Comparison of ENCODE assay signal across 18 mouse cellular contexts in genomic region chr14:54074659-54075058, GRCm38 (mm10).
"Had no signal": no experiment of that assay in that cellular context is flagged by ENCODE, and none has a peak within 500 bp of the region (broad histone marks: within the 10 kb centered on the region; RNA-seq: fewer than 3 reads in every experiment).

No protein-coding gene starts in this region.

- H3K4me2 ChIP-seq: lung, embryonic 14.5 days; midbrain, embryonic 11.5 days; midbrain, embryonic 13.5 days; midbrain, embryonic 15.5 days; neural tube, embryonic 13.5 days; neural tube, embryonic 15.5 days had no signal

- H3K27me3 ChIP-seq: megakaryocyte, embryonic 14.5 days; midbrain, embryonic 13.5 days; midbrain, embryonic 15.5 days; neural tube, embryonic 13.5 days; neural tube, embryonic 15.5 days had no signal

- H3K9ac ChIP-seq: lung, embryonic 14.5 days; midbrain, embryonic 13.5 days; midbrain, embryonic 15.5 days; neural tube, embryonic 13.5 days; neural tube, embryonic 15.5 days had no signal

- H3K9me3 ChIP-seq: midbrain, embryonic 13.5 days; midbrain, embryonic 15.5 days; neural tube, embryonic 15.5 days had no signal

- H3K4me3 ChIP-seq: megakaryocyte, embryonic 14.5 days; midbrain, embryonic 13.5 days; midbrain, embryonic 15.5 days; neural tube, embryonic 13.5 days; neural tube, embryonic 15.5 days had no signal

- H3K36me3 ChIP-seq: midbrain, embryonic 13.5 days; midbrain, embryonic 15.5 days; neural tube, embryonic 13.5 days; neural tube, embryonic 15.5 days had no signal

- DNase-seq: lung, adult 18-20 months; lung, embryonic 14.5 days; lung, postnatal 10 days; lung, postnatal 4 days; retina, postnatal 1 day; right cerebral cortex, adult 18-20 months; right cerebral cortex, postnatal 25 days; right cerebral cortex, postnatal 4 days; spleen, adult 18-20 months; thymus, adult 18-20 months; thymus, postnatal 14 days; thymus, postnatal 36 days had no signal

- H3K27ac ChIP-seq: midbrain, embryonic 13.5 days; midbrain, embryonic 15.5 days; neural tube, embryonic 13.5 days; neural tube, embryonic 15.5 days had no signal

- H3K4me1 ChIP-seq: midbrain, embryonic 13.5 days; midbrain, embryonic 15.5 days; neural tube, embryonic 13.5 days had no signal

- ATAC-seq: midbrain, embryonic 13.5 days; midbrain, embryonic 15.5 days had no signal
